Mouse (Mus musculus): ENCODE measurements around the gene Mylk3. TPM values are rescaled to one million over a fixed set of nuclear protein-coding genes. Genes with fewer than 3 reads are reported as not detected.

The Mylk3 gene
- polyA plus RNA-seq (2014; fragmentation: Nextera tagmentation; extraction: Ambion mirVana): 1.2 and 2.1 TPM in 2 replicates

DNA sequence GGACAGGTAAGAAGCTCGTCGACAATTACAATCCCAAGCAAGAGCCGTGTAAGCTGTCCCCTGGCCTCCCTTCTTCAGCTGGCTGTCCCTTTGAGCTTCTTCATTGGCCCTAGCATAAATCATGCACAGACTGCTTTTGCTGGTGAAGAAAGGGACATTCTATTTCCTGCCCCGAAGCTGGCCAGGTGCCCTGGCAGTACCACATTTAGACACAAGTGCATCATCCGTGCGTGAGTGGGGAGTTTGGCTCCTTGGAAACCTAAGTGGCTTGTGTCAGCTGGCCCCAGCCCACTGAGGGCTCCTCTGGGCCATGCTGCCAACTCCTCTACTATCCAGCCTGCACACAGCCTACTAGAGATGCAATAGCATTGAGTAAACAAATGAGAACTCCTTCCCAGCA is at the start of gene Mylk3:
Gene Mylk3 (minus strand): TSS at position 141 of the 400 bp plus-strand sequence.
- Histone ChIP-seq H3K4me1 (replicated peaks; ENCODE audit: control insufficient read depth, insufficient read depth, low read length) (no peaks in the 10 kb centered on the region), H3K4me2 (replicated peaks; ENCODE audit: low read depth, low read length) (no peak within 1 kb of the TSS), H3K27me3 (ENCODE audit: control insufficient read depth, insufficient read depth, low read length) (no peaks in the 10 kb centered on the region), H3K9ac (ENCODE audit: low read depth, low read length) (no peak within 1 kb of the TSS), H3K27ac (ENCODE audit: low read depth, low read length) (no peak within 1 kb of the TSS), H3K9me3 (ENCODE audit: control insufficient read depth, low read length) (no peaks in the 10 kb centered on the region), H3K4me3 (ENCODE audit: low read depth, low read length) (no peak within 1 kb of the TSS), H3K36me3 (ENCODE audit: control insufficient read depth, insufficient read depth, low read length) (no peaks in the 10 kb centered on the region)
- WGBS: 92% methylated on average over 6 of the region's 6 CpGs
- ATAC-seq (ENCODE audit: low FRiP score) (no peak), DNase-seq (ENCODE audit: low spot score) (no peak)

- no peak for ATAC-seq (ENCODE audit: low FRiP score)
- Histone ChIP-seq H3K4me1 (replicated peaks; ENCODE audit: control insufficient read depth, insufficient read depth, low read length) (0 out of 2 replicates have a peak, but pooled peaks cover 2% of the 10 kb centered on the region), H3K9me3 (ENCODE audit: control insufficient read depth, low read length) (no peaks in the 10 kb centered on the region), H3K4me3 (ENCODE audit: low read depth, low read length) (no peak overlapping the region), H3K36me3 (ENCODE audit: control insufficient read depth, insufficient read depth, low read length) (no peaks in the 10 kb centered on the region), H3K27me3 (ENCODE audit: control insufficient read depth, insufficient read depth, low read length) (no peaks in the 10 kb centered on the region), H3K27ac (ENCODE audit: low read depth, low read length) (no peak overlapping the region), H3K9ac (ENCODE audit: low read depth, low read length) (no peak overlapping the region), H3K4me2 (replicated peaks; ENCODE audit: low read depth, low read length) (no peak overlapping the region)
- 45% methylated on average over 5 of the region's 5 CpGs for WGBS
- no peak for DNase-seq (ENCODE audit: low spot score)
Measured at GRCm38 (mm10) chr8:85435736-85436135, 49.6 kb upstream of the Mylk3 start.

GRCm38 (mm10) chr8:85434817-85435216 is 48.7 kb upstream of the Mylk3 start:
- Histone ChIP-seq H3K4me1 (replicated peaks; ENCODE audit: control insufficient read depth, insufficient read depth, low read length) (0 out of 2 replicates have a peak, but pooled peaks cover 2% of the 10 kb centered on the region), H3K4me2 (replicated peaks; ENCODE audit: low read depth, low read length) (no peak overlapping the region), H3K4me3 (ENCODE audit: low read depth, low read length) (no peak overlapping the region), H3K27ac (ENCODE audit: low read depth, low read length) (no peak overlapping the region), H3K36me3 (ENCODE audit: control insufficient read depth, insufficient read depth, low read length) (no peaks in the 10 kb centered on the region), H3K9me3 (ENCODE audit: control insufficient read depth, low read length) (no peaks in the 10 kb centered on the region), H3K9ac (ENCODE audit: low read depth, low read length) (no peak overlapping the region), H3K27me3 (ENCODE audit: control insufficient read depth, insufficient read depth, low read length) (no peaks in the 10 kb centered on the region)
- ATAC-seq (ENCODE audit: low FRiP score) (no peak), DNase-seq (ENCODE audit: low spot score) (no peak)
- WGBS: 69% methylated on average over 12 of the region's 12 CpGs

DNA sequence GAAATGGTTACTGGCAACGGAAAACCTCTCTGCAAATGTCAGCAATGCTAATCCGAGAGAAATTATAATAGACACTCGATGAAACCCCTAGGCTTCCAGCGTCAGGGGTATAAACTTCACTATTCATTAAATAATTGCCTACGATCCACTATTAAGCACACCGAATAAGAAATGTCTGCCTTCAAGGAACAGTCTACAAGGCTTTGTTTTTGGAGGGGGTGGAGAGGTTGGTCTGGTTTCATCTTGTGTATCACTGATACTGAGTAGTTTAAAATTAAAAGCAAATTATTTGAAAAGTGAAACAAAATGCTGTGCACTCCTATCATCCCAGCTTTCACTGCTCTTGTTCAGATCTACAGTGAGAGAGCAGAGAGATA is 46.9 kb upstream of the Mylk3 start:
- 6% methylated on average over 6 of the region's 6 CpGs for WGBS

DNA sequence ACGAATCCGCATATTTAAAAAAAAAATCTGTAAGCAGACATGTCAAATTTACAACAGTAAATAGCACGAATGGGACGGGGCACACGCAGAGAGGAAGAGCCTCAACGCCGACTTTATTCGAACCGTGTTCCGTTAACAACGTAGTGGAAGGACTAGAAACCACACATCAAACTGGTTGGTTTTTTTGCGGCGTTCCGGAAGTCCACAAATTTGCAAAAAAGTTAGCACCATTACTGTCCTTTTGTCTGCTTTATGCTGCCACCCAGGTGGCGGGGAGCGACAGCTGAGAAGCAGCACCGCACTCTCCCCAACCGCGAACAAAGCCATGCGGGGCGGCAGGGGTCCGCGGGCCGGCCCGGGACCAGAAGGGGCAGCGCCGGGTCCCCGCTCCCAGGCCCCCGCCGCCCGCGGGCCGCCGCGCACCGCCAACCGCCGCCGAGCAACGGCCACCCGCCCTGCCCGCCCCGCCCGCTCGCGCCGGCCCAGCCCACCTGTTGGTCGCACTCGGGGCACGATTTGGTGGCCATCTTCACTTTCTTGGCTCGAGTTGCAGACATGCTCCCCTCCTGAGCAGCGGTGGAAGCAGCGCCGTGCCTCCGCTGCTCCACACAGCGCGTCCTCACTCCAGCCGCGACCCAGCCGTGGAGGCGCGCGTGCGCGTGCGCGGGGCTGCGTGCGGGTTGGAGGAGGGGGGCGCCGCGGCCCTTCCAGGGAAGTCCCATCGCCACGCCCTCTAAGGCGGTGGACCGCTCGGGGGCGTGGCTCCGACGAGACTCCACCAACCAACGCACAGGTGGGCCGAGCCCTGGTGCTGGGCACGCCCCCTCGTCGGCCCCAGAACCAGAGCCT is 46.2 kb upstream of the Mylk3 start, which contains the start of gene 4921524J17Rik:
Gene 4921524J17Rik (minus strand): TSS at position 666 of the 849 bp plus-strand sequence.
- under 1% methylated on average over 63 of the region's 85 CpGs for WGBS
- Histone ChIP-seq H3K4me2 (replicated peaks; ENCODE audit: low read depth, low read length) (peak within 1 kb of the TSS; percentile 53), H3K27ac (ENCODE audit: low read depth, low read length) (peak within 1 kb of the TSS; percentile 93), H3K9ac (ENCODE audit: low read depth, low read length) (peak within 1 kb of the TSS; percentile 85), H3K9me3 (ENCODE audit: control insufficient read depth, low read length) (no peaks in the 10 kb centered on the region), H3K27me3 (ENCODE audit: control insufficient read depth, insufficient read depth, low read length) (no peaks in the 10 kb centered on the region), H3K4me3 (ENCODE audit: low read depth, low read length) (peak within 1 kb of the TSS; percentile 72), H3K36me3 (ENCODE audit: control insufficient read depth, insufficient read depth, low read length) (no peaks in the 10 kb centered on the region), H3K4me1 (replicated peaks; ENCODE audit: control insufficient read depth, insufficient read depth, low read length) (0 out of 2 replicates have a peak, but pooled peaks cover 2% of the 10 kb centered on the region)
- DNase-seq (ENCODE audit: low spot score): peak; percentile 100
- ATAC-seq (ENCODE audit: low FRiP score): peak; percentile 99

More for the DNA sequence above, 46.9 kb upstream of the Mylk3 start:
- H3K27ac ChIP-seq (ENCODE audit: low read depth, low read length): no peak overlapping the region
- H3K4me3 ChIP-seq (ENCODE audit: low read depth, low read length): peak overlapping the region; percentile 72
- DNase-seq (ENCODE audit: low spot score) (no peak), ATAC-seq (ENCODE audit: low FRiP score) (no peak; the same call in 1 of the 2 replicates)
- H3K4me1 ChIP-seq (replicated peaks; ENCODE audit: control insufficient read depth, insufficient read depth, low read length): 0 out of 2 replicates have a peak, but pooled peaks cover 2% of the 10 kb centered on the region
- H3K27me3 ChIP-seq (ENCODE audit: control insufficient read depth, insufficient read depth, low read length): no peaks in the 10 kb centered on the region
- no peaks in the 10 kb centered on the region for H3K36me3 ChIP-seq (ENCODE audit: control insufficient read depth, insufficient read depth, low read length)
- no peak overlapping the region for H3K9ac ChIP-seq (ENCODE audit: low read depth, low read length)
- no peaks in the 10 kb centered on the region for H3K9me3 ChIP-seq (ENCODE audit: control insufficient read depth, low read length)
- peak overlapping the region; percentile 53 for H3K4me2 ChIP-seq (replicated peaks; ENCODE audit: low read depth, low read length)

DNA sequence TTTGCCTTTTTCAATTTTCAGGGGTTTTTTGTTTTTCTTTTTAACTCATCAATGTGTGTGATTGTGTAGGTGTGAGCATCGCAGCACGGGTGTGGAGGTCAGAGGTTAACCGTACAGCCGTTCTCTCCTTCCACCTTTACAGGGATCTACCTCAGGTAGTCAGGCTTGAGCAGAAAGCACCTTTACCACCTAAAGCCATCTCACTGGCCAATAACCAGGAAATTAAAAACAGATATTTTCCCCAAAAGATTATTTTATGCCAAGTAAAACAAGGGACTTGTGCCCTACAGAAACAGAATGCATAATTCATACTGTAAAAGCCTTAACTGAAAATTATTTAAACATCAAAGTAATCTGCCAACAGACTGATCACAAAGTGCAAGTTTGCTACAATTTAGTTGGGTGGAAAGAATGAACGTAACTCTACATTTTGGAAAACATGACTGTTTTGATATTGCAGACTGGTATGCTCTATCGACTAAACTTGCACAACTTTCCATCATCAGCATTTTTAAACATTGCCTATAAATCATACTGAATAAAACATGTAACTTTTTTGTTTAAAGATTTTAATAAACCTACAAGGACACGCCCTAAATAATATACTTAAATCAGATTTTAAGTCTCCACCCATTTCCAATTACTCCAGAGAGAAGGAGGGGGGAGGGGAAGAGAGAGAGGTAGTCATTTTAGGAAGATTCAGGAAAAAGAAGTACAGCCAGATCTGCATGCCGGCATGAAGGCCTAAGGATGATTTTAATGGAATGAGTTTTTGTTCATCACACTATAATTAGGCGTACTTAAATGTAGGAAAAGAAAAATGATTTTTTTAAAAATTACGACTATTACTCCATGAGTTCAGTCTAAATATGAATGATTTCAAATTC is 45.4 kb upstream of the Mylk3 start:
- 21% methylated on average over 10 of the region's 10 CpGs for WGBS
- no peak overlapping the region for H3K27ac ChIP-seq (ENCODE audit: low read depth, low read length)

GRCm38 (mm10) chr8:85430801-85431200 is 44.7 kb upstream of the Mylk3 start:
- no peak overlapping the region for H3K9ac ChIP-seq (ENCODE audit: low read depth, low read length)
- peak overlapping the region; percentile 14; the same call in 1 of the 2 replicates for H3K4me3 ChIP-seq (ENCODE audit: low read depth, low read length)
- H3K4me1 ChIP-seq (replicated peaks; ENCODE audit: control insufficient read depth, insufficient read depth, low read length): 0 out of 2 replicates have a peak, but pooled peaks cover 2% of the 10 kb centered on the region
- WGBS: 26% methylated on average over 3 of the region's 3 CpGs
- ATAC-seq (ENCODE audit: low FRiP score) (no peak), DNase-seq (ENCODE audit: low spot score) (peak; percentile 26)
- H3K36me3 ChIP-seq (ENCODE audit: control insufficient read depth, insufficient read depth, low read length): no peaks in the 10 kb centered on the region
- peak overlapping the region; percentile 53 for H3K4me2 ChIP-seq (replicated peaks; ENCODE audit: low read depth, low read length)
- H3K9me3 ChIP-seq (ENCODE audit: control insufficient read depth, low read length): no peaks in the 10 kb centered on the region
- no peaks in the 10 kb centered on the region for H3K27me3 ChIP-seq (ENCODE audit: control insufficient read depth, insufficient read depth, low read length)
- no peak overlapping the region for H3K27ac ChIP-seq (ENCODE audit: low read depth, low read length)

More for the DNA sequence above, 45.4 kb upstream of the Mylk3 start:
- peak overlapping the region; percentile 85 for H3K9ac ChIP-seq (ENCODE audit: low read depth, low read length)
- H3K4me1 ChIP-seq (replicated peaks; ENCODE audit: control insufficient read depth, insufficient read depth, low read length): 0 out of 2 replicates have a peak, but pooled peaks cover 2% of the 10 kb centered on the region
- H3K36me3 ChIP-seq (ENCODE audit: control insufficient read depth, insufficient read depth, low read length): no peaks in the 10 kb centered on the region
- H3K4me2 ChIP-seq (replicated peaks; ENCODE audit: low read depth, low read length): peak overlapping the region; percentile 53
- DNase-seq (ENCODE audit: low spot score) (peak; percentile 55), ATAC-seq (ENCODE audit: low FRiP score) (no peak)
- no peaks in the 10 kb centered on the region for H3K9me3 ChIP-seq (ENCODE audit: control insufficient read depth, low read length)
- H3K27me3 ChIP-seq (ENCODE audit: control insufficient read depth, insufficient read depth, low read length): no peaks in the 10 kb centered on the region
- peak overlapping the region; percentile 72 for H3K4me3 ChIP-seq (ENCODE audit: low read depth, low read length)

GRCm38 (mm10) chr8:85429219-85429618 is 43.1 kb upstream of the Mylk3 start:
- Histone ChIP-seq H3K4me1 (replicated peaks; ENCODE audit: control insufficient read depth, insufficient read depth, low read length) (0 out of 2 replicates have a peak, but pooled peaks cover 2% of the 10 kb centered on the region), H3K4me2 (replicated peaks; ENCODE audit: low read depth, low read length) (no peak overlapping the region), H3K27ac (ENCODE audit: low read depth, low read length) (no peak overlapping the region), H3K36me3 (ENCODE audit: control insufficient read depth, insufficient read depth, low read length) (no peaks in the 10 kb centered on the region), H3K27me3 (ENCODE audit: control insufficient read depth, insufficient read depth, low read length) (no peaks in the 10 kb centered on the region), H3K9ac (ENCODE audit: low read depth, low read length) (no peak overlapping the region), H3K9me3 (ENCODE audit: control insufficient read depth, low read length) (no peaks in the 10 kb centered on the region), H3K4me3 (ENCODE audit: low read depth, low read length) (no peak overlapping the region)
- WGBS: 18% methylated on average over 4 of the region's 4 CpGs
- no peak for ATAC-seq (ENCODE audit: low FRiP score)
- peak; percentile 28 for DNase-seq (ENCODE audit: low spot score)

Data from hindbrain, embryonic 11.5 days (tissue).